Mouse (Mus musculus) limb, embryonic 11.5 days (tissue): Measurements from ENCODE around the gene Zmiz1. TPM values are rescaled to one million over a fixed set of nuclear protein-coding genes. Genes with fewer than 3 reads are reported as not detected.
A peak's percentile ranks its signal among the peaks of the same experiment; 100 is the strongest.

Experiments used
- ATAC-seq: fragments of 200-750 bp; cut with Nextera tagmentation; 2 replicates; pipeline ENCODE4 v1.8.0; 2017; ENCODE audit warnings: low read depth; ENCODE audit not compliant: insufficient number of reproducible peaks, low FRiP score, low TSS enrichment
- DNase-seq: peaks from one replicate; pipeline ENCODE4 v3.0.0-alpha.2; 2015; ENCODE audit warnings: low spot score
- H3K27ac ChIP-seq: fragments of 300-500 bp; sonication (generic); replicated peaks from 2 replicates; pipeline ENCODE4 v1.5.1; 2014; ENCODE audit warnings: low read depth, mild to moderate bottlenecking, low read length
- H3K27me3 ChIP-seq: fragments of 300-500 bp; sonication (generic); 2 replicates; pipeline ENCODE4 v1.6.1; 2014; ENCODE audit warnings: mild to moderate bottlenecking, low read length, mixed read lengths; ENCODE audit not compliant: control insufficient read depth, insufficient read depth
- H3K36me3 ChIP-seq: fragments of 300-500 bp; sonication (generic); 2 replicates; pipeline ENCODE4 v1.6.1; 2014; ENCODE audit warnings: mild to moderate bottlenecking, low read length, moderate library complexity, mixed read lengths; ENCODE audit not compliant: control insufficient read depth, insufficient read depth
- H3K4me1 ChIP-seq: fragments of 300-500 bp; sonication (generic); 2 replicates; pipeline ENCODE4 v1.6.1; 2014; ENCODE audit warnings: low read length, mixed read lengths; ENCODE audit not compliant: control insufficient read depth, insufficient read depth
- H3K4me2 ChIP-seq: fragments of 300-500 bp; sonication (generic); 2 replicates; pipeline ENCODE4 v1.6.1; 2014; ENCODE audit warnings: low read depth, mild to moderate bottlenecking, moderate library complexity; ENCODE audit not compliant: severe bottlenecking
- H3K4me3 ChIP-seq: fragments of 300-500 bp; sonication (generic); 2 replicates; pipeline ENCODE4 v1.5.1; 2014; ENCODE audit warnings: low read depth, low read length
- H3K9ac ChIP-seq: fragments of 300-500 bp; sonication (generic); 2 replicates; pipeline ENCODE4 v1.6.1; 2014; ENCODE audit warnings: mild to moderate bottlenecking, low read length
- H3K9me3 ChIP-seq: fragments of 300-500 bp; sonication (generic); 2 replicates; pipeline ENCODE4 v1.6.1; 2016; ENCODE audit warnings: low read length; ENCODE audit not compliant: control insufficient read depth
- WGBS: fragments of 180-500 bp; shearing (Covaris S2); extraction: QIAGEN DNeasy Blood & Tissue Kit; methylation state at CpG from one replicate; pipeline ENCODE4 v1.1.7; 2014; 5-methylcytosine and 5-hydroxymethylcytosine counted together
- polyA plus RNA-seq: library from polyadenylated mRNA; unstranded; fragments of >200 nt; fragmentation: Nextera tagmentation; extraction: Ambion mirVana; gene quantifications from 2 replicates; pipeline ENCODE4 v1.2.1, GENCODE M21; 2014

Zmiz1 gene
- polyA plus RNA-seq, 1 experiment from 2014 or later: 59.0 TPM

DNA sequence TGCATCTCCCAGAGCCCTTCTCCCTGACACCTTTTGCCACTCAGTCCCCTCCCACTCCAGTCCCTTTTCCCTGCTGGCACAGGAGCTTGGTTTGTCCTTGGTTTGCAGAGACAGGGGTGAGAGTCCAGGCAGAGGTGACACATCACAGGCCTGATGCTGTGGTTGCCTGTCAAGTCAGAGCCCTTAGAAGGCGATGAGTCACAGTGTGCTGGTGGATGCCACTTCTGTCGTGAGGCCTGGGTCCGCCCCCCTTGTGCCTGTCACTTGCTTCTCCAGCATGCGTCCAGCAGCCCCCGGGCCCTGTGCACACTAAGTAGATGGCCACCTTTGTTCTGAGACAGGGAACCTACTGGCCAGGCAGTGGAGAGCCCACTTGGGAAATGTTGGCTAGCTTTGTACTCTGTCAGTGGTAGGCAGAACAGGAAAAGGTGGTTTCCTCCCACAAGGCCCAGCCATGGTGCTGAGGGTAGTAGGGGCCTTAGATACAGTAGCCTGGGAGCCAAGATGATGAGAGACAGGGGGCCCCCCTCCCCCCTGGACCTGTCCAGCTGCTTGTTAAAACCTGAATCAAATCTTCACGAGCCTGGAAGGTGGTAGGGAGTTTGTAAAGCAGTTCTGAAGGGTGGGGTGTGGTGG is 181.6 kb downstream of the Zmiz1 start:
- 0 out of 2 replicates have a peak overlapping the region, but pooled peaks have one; percentile 6 for H3K27ac ChIP-seq

DNA sequence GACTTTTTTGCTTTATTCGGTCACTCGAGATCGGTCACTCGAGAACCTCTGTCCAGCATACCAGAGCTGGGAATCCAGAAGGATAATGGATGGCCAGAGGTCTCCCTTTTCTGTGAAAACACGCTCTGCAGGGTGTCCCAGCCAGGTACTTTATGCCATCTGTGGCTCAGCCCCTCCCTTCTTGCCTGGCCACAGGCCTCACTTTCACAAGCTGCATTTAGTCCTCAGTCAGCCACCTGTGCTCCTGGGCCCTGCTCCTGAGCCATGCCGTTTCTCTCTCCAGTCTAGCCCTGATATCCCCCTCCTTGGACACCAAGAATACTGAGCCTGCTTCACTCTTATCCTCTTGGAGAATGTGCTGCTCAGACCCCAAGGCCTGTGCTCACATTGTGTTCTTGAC is 182.1 kb downstream of the Zmiz1 start:
- no peak overlapping the region for H3K27ac ChIP-seq
- H3K4me1 ChIP-seq: peaks cover 3% of the 10 kb centered on the region; the same call in 1 of the 2 replicates
- no peaks in the 10 kb centered on the region for H3K9me3 ChIP-seq
- no peak overlapping the region for H3K4me2 ChIP-seq
- H3K36me3 ChIP-seq: peaks cover 39% of the 10 kb centered on the region
- no peak overlapping the region for H3K4me3 ChIP-seq
- DNase-seq (no peak), ATAC-seq (no peak)
- H3K27me3 ChIP-seq: no peaks in the 10 kb centered on the region
- no peak overlapping the region for H3K9ac ChIP-seq
- WGBS: 97% methylated on average over 6 of the region's 6 CpGs

More for the DNA sequence above, 181.6 kb downstream of the Zmiz1 start:
- no peak overlapping the region for H3K9ac ChIP-seq
- H3K9me3 ChIP-seq: no peaks in the 10 kb centered on the region
- H3K4me2 ChIP-seq: no peak overlapping the region; the same call in 1 of the 2 replicates
- 63% methylated on average over 6 of the region's 6 CpGs for WGBS
- H3K27me3 ChIP-seq: no peaks in the 10 kb centered on the region
- no peak for ATAC-seq
- H3K4me3 ChIP-seq: no peak overlapping the region
- peaks cover 34% of the 10 kb centered on the region for H3K36me3 ChIP-seq
- DNase-seq: no peak
- peaks cover 3% of the 10 kb centered on the region; the same call in 1 of the 2 replicates for H3K4me1 ChIP-seq

DNA sequence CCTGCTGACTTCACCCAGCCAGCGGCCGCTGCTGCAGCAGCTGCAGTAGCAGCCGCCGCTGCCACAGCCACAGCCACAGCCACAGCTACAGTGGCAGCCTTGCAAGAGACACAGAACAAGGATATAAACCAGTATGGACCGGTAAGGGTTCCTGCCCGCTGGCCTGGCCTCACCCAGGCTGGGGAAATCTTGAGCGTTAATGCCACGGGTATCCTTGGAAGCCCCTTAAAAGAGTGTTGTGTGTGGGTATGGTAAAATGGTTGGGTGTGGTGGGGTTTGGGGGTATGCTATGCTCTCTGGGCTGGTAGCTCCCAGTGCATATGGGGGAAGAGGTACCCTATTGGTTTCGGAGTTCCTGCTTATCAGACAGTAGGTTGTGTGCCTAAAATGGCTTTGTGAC is 186.7 kb downstream of the Zmiz1 start:
- H3K9ac ChIP-seq: no peak overlapping the region
- DNase-seq: no peak
- 91% methylated on average over 9 of the region's 9 CpGs for WGBS
- H3K36me3 ChIP-seq: peaks cover 53% of the 10 kb centered on the region
- H3K4me3 ChIP-seq: no peak overlapping the region
- H3K9me3 ChIP-seq: no peaks in the 10 kb centered on the region
- no peaks in the 10 kb centered on the region for H3K4me1 ChIP-seq
- H3K27me3 ChIP-seq: no peaks in the 10 kb centered on the region
- no peak for ATAC-seq
- no peak overlapping the region for H3K4me2 ChIP-seq
- H3K27ac ChIP-seq: no peak overlapping the region

DNA sequence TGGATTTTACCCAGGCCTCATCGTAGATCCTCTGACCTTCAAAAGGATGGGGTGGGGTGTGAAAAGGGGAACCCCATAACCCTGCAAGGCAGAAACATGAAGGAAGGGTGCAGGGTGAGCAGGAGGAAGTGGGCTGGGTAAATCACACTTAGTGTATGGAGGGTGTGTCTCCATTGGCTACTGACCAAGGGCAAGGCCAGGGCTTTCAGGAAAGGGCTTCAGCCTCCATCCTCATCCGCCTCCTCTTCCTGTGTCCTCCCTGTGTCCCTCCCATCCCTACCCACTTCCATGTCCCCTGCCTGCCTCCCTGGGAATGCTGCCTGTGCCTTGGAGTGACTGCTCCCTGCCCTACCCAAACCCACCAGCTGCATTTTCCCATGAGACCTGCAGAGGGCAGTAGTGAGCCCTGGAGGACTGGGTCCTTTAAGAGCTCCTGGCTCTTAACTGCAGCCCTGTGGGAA is 187.2 kb downstream of the Zmiz1 start:
- H3K27me3 ChIP-seq: no peaks in the 10 kb centered on the region
- H3K27ac ChIP-seq: no peak overlapping the region
- DNase-seq (peak; percentile 64), ATAC-seq (0 out of 2 replicates have a peak, but pooled peaks have one; percentile 36)
- WGBS: 79% methylated on average over 2 of the region's 2 CpGs
- H3K4me2 ChIP-seq: no peak overlapping the region
- no peak overlapping the region for H3K9ac ChIP-seq
- no peak overlapping the region for H3K4me3 ChIP-seq
- no peaks in the 10 kb centered on the region for H3K9me3 ChIP-seq
- H3K36me3 ChIP-seq: peaks cover 55% of the 10 kb centered on the region
- no peaks in the 10 kb centered on the region for H3K4me1 ChIP-seq

DNA sequence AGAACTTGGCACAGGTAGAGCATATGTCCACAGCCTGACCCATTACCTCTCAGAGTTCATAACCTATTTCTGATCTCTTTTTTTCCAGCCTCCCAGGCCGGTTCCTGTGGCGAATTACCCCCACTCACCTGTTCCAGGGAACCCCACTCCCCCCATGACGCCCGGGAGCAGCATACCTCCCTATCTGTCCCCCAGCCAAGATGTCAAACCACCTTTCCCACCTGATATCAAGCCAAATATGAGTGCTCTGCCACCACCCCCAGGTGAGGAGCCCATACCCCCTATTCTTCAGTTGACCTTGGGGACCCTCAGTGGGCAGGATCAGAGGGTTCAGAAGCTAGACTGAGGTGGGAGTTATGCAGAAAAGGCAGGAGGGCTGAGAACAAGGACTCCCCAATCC is 192.1 kb downstream of the Zmiz1 start:
- Histone ChIP-seq H3K9ac (no peak overlapping the region), H3K4me1 (no peaks in the 10 kb centered on the region), H3K36me3 (peaks cover 61% of the 10 kb centered on the region), H3K4me3 (no peak overlapping the region), H3K27me3 (no peaks in the 10 kb centered on the region), H3K27ac (no peak overlapping the region), H3K4me2 (no peak overlapping the region), H3K9me3 (no peaks in the 10 kb centered on the region)
- DNase-seq: no peak
- WGBS: 94% methylated on average over 4 of the region's 4 CpGs
- ATAC-seq: no peak

DNA sequence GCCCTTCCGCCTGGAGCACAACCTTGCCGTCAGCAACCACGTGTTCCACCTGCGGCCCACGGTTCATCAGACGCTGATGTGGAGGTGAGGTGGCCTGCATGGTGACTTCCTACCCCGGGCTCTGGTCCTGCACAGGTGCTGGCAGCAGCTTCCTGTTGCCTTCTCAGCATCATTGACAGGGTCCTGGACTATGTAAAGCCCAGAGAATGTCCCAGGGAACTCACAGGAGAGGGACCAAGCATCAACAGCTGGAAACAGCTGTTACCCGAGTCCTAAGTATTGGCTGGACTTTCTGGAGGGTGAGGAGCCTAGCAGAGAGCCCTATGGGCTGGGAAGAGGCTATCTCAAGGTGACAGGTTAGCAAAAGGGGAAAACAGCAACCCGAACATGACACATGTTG is 192.9 kb downstream of the Zmiz1 start:
- H3K4me2 ChIP-seq: no peak overlapping the region
- H3K9ac ChIP-seq: no peak overlapping the region
- H3K9me3 ChIP-seq: no peaks in the 10 kb centered on the region
- no peak overlapping the region for H3K4me3 ChIP-seq
- H3K27ac ChIP-seq: no peak overlapping the region
- H3K4me1 ChIP-seq: no peaks in the 10 kb centered on the region
- peaks cover 62% of the 10 kb centered on the region for H3K36me3 ChIP-seq
- no peaks in the 10 kb centered on the region for H3K27me3 ChIP-seq
- DNase-seq (no peak), ATAC-seq (no peak)
- WGBS: 90% methylated on average over 9 of the region's 9 CpGs

DNA sequence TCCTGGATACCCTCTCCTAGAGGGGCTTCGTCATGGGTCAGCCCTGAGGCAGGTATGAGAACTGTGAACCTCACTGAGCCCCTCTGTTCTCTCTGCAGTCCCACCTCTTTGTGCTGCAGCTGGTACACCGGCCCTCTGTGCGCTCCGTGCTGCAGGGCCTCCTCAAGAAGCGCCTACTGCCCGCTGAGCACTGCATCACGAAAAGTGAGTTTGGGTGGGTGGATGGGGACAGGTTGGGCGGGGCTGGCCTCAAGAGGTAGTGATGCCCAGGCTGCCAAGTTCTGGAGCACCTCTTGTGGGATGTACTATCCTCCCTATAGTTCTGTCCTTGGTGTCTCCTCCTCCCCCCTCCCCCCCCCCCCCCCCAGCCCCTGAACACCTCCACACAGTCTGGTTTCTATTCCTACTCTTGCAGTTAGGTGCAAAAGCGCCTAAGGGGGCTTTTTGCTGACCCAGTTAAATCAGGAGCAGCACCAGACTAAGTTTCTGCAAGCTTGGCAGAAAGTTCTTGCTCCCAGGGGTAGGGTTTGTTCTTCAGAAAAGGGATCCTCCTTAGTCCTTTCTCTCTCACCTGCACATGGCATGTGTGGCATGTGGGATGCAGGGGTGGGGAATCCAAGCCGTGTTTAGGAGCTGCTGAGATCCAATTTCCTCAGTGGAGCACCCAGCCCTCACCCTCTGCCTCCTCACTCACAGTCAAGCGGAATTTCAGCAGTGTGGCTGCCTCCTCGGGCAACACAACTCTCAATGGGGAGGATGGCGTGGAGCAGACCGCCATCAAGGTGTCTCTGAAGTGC is 195.6 kb downstream of the Zmiz1 start:
- WGBS: 93% methylated on average over 14 of the region's 14 CpGs
- Histone ChIP-seq H3K27me3 (no peaks in the 10 kb centered on the region), H3K4me3 (no peak overlapping the region), H3K27ac (no peak overlapping the region), H3K9me3 (no peaks in the 10 kb centered on the region), H3K36me3 (peaks cover 69% of the 10 kb centered on the region), H3K9ac (no peak overlapping the region), H3K4me1 (no peaks in the 10 kb centered on the region), H3K4me2 (no peak overlapping the region)
- ATAC-seq (no peak), DNase-seq (no peak)

DNA sequence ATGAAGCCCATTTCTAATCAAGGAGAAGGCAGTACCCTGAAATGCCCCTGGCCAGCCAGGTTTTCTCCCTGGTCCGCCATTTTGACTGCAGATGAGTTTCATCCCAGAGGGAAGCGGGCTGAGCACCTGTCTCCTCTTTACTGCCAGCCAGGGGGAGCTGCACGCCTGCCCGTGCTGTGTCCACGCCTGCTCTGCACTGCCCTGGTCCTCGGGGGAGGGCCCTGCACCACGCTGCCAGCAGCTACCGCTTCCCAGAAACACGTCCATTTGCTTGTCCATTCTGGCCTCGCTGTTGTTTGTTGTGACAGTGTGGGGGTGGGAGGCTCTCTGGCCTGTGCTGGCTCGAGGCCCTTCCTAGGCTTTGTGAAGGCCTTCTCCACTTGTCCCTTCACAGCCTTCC is 201.7 kb downstream of the Zmiz1 start:
- Histone ChIP-seq H3K4me3 (no peak overlapping the region), H3K4me2 (no peak overlapping the region), H3K4me1 (no peaks in the 10 kb centered on the region), H3K27me3 (no peaks in the 10 kb centered on the region), H3K27ac (no peak overlapping the region), H3K9ac (no peak overlapping the region), H3K36me3 (peaks cover 71% of the 10 kb centered on the region), H3K9me3 (no peaks in the 10 kb centered on the region)
- no peak for DNase-seq
- 71% methylated on average over 11 of the region's 11 CpGs for WGBS
- no peak for ATAC-seq
